Mouse (Mus musculus) lung, adult 2 months (tissue): ENCODE measurements at regions not wholly inside any gene's neighbourhood (a gene's known extent, or its start where the extent isn't known, plus 50 kb on each side); places are given as distances from the start of the nearest gene placed in this dataset.
A peak's percentile ranks its signal among the peaks of the same experiment; 100 is the strongest.

Source experiments
- DNase-seq: peaks from one replicate; pipeline ENCODE4 v3.0.0; 2022
- H3K4me1 ChIP-seq: fragments of 200-500 bp; 2 replicates; pipeline ENCODE4 v1.6.1; 2011; ENCODE audit warnings: low read length; ENCODE audit not compliant: control insufficient read depth, insufficient read depth
- H3K4me3 ChIP-seq: fragments of 200-500 bp; replicated peaks from 2 replicates; pipeline ENCODE3; 2011; ENCODE audit warnings: low read depth, mild to moderate bottlenecking, control low read depth, low read length; ENCODE audit errors: extremely low read depth
- CTCF ChIP-seq: fragments of 200-500 bp; IDR thresholded peaks from 2 replicates; pipeline ENCODE4 v1.5.1; 2011; ENCODE audit warnings: mild to moderate bottlenecking, low read length, control low read depth; ENCODE audit not compliant: insufficient read depth
- POLR2A ChIP-seq: fragments of 200-500 bp; IDR thresholded peaks from 2 replicates; pipeline ENCODE4 v1.6.1; 2011; ENCODE audit warnings: low read depth, mild to moderate bottlenecking, control low read depth, low read length, borderline replicate concordance; ENCODE audit errors: extremely low read depth
- WGBS: fragments of 180-500 bp; shearing (Covaris S2); methylation state at CpG from one replicate; pipeline ENCODE4 v1.1.7; 2018; 5-methylcytosine and 5-hydroxymethylcytosine counted together

DNA sequence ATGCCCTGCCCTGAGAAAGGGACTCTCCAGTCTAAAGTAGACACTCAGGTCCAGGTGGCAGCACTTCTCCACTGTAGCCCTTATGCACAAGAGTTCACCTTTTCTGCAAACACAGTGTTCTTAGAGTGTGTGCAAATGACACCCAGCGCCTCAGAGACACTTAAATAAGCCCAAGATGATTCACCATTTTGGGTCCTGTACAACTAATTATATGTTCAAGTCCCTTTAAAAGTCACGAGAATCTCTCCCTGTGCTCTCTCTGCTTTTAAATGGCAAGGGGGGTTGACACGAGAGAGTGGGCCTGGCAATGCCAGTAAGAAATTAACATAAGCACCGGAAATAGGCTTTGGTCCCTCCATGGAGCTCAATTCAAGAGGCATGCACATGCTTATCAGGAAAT lies 299.0 kb downstream of the Dhx15 start:
- TF ChIP-seq POLR2A: no peak
- TF ChIP-seq CTCF: no peak
- no peak for DNase-seq
- WGBS: 63% methylated on average over 4 of the region's 4 CpGs
- no peak overlapping the region for H3K4me3 ChIP-seq
- H3K4me1 ChIP-seq: no peaks in the 10 kb centered on the region

GRCm38 (mm10) chr5:51888404-51888803 lies 301.9 kb downstream of the Dhx15 start:
- Histone ChIP-seq H3K4me3 (no peak overlapping the region), H3K4me1 (no peaks in the 10 kb centered on the region)
- no peak for DNase-seq
- TF ChIP-seq CTCF (no peak), POLR2A (no peak)
- WGBS: 79% methylated on average over 7 of the region's 7 CpGs

DNA sequence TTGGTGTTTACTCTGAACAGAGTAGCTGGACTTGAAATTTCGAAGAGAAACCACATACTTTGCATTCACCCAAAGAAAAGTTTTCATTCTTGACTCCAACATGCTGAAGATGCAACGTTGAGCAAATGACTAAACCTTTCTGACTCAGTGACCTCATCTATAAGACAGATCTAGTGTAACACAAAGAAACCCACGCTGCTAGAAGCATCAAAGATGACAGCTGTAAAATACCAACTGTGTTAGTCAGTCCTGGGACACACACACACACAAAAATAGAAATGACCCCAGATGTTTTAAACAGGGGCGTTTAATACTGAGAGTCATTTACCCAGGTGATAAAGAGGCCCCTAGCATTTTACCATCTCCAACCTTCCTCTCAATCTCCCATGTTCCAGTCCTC lies 307.7 kb downstream of the Dhx15 start:
- WGBS: 54% methylated on average over 4 of the region's 4 CpGs
- no peak overlapping the region for H3K4me3 ChIP-seq
- TF ChIP-seq CTCF (no peak), POLR2A (no peak)
- H3K4me1 ChIP-seq: no peaks in the 10 kb centered on the region
- no peak for DNase-seq

DNA sequence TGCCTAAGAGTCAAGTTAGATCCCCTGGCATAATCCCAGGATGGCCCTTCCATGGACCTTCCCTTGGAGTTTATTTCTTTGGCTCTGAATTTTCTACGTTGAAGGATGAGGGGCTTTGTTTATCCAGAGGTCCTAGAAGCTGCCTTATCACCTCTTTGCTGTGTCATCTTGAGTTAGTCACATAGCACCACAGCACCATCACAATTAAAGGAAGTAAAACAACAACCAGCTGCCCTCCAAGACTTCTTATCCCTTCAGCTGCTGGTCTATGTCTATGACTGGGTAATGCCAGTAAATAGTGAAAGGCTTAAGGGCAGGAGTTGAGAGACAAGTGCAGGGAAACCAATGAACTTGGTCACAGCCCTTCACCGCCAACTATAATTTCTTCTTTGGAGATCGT lies 308.1 kb downstream of the Dhx15 start:
- 62% methylated on average over 3 of the region's 3 CpGs for WGBS
- no peak overlapping the region for H3K4me3 ChIP-seq
- H3K4me1 ChIP-seq: no peaks in the 10 kb centered on the region
- TF ChIP-seq POLR2A (no peak), CTCF (no peak)
- no peak for DNase-seq

DNA sequence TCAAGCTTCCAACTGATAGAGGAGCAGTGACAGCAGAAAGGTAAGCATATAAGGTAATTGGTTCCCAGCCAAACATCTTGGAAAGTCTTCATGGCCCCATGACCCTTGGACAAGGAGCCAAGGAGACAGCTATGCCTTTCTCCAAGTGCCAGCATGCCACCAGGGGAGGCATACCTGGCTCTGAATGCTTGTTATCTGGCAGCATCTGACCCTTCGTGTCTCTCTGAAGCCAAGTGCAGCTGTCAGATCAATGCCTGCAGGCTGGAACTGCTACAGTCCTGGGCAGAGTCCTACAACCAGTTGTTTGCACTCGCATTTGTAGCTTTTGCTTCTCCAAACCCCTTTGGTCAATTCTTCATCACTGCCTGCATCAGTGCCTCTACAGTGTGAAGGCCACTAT lies 309.3 kb upstream of the Ppargc1a start:
- H3K4me3 ChIP-seq: no peak overlapping the region
- DNase-seq: no peak
- no peak for TF ChIP-seq POLR2A
- no peak for TF ChIP-seq CTCF
- no peaks in the 10 kb centered on the region for H3K4me1 ChIP-seq
- WGBS: 86% methylated on average over 2 of the region's 2 CpGs

- no peak for TF ChIP-seq POLR2A
- no peak for TF ChIP-seq CTCF
- WGBS: 52% methylated on average over 5 of the region's 5 CpGs
- DNase-seq: no peak
- Histone ChIP-seq H3K4me3 (no peak overlapping the region), H3K4me1 (no peaks in the 10 kb centered on the region)
Measured at GRCm38 (mm10) chr5:51873571-51873970, 306.0 kb upstream of the Ppargc1a start.

GRCm38 (mm10) chr5:51871735-51872134 lies 304.2 kb upstream of the Ppargc1a start:
- H3K4me3 ChIP-seq: no peak overlapping the region
- WGBS: 95% methylated on average over 12 of the region's 12 CpGs
- TF ChIP-seq POLR2A (no peak), CTCF (no peak)
- no peaks in the 10 kb centered on the region for H3K4me1 ChIP-seq
- no peak for DNase-seq

DNA sequence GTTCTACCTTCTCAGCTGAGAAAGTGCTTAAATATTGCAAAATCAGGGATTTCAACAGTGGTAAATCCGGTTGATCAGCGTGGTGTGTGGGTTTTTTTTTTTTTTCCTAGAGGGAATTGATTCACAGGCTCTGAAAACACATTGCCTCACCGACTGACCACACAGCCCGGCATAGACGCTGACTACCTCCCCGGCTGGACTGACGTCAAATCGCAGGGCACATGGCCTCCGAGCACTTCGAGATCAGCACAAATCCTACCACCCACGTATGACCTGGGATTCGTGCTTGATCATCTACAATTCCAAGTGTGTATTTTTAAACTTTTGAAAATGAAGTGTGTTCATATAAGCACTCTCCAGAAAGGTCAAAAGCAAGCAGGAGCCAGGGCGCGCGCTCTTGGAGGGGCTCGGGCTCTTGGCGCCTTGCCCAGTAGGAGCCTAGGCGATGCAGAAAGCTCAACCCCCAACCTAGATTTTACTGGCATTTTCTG lies 300.7 kb upstream of the Ppargc1a start:
- Histone ChIP-seq H3K4me1 (no peaks in the 10 kb centered on the region), H3K4me3 (no peak overlapping the region)
- 46% methylated on average over 18 of the region's 18 CpGs for WGBS
- TF ChIP-seq POLR2A (no peak), CTCF (no peak)
- DNase-seq: peak; percentile 26

DNA sequence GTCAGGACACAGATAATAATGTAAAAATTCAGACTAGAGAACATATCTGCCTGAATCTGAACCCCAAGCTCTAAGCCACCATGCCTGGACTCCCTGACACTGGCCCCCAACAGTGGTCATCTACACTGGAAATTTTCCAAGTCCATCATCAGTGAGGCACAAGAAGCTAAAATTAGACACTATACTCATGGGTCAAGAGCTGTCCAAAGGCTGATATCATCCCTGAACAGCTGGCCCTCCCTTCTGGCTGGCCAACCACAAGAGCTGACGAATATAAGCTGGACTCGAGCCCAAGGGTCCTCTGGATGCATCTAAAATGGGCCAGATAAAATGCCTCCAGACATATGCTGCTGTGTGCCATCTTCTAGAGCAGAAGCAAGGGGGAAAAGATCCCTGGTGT lies 298.5 kb upstream of the Ppargc1a start:
- H3K4me1 ChIP-seq: no peaks in the 10 kb centered on the region
- TF ChIP-seq CTCF (no peak), POLR2A (no peak)
- H3K4me3 ChIP-seq: no peak overlapping the region
- 43% methylated on average over 2 of the region's 2 CpGs for WGBS
- DNase-seq: no peak

GRCm38 (mm10) chr5:51860496-51860895 lies 293.0 kb upstream of the Ppargc1a start:
- 83% methylated on average over 5 of the region's 5 CpGs for WGBS
- TF ChIP-seq CTCF (no peak), POLR2A (no peak)
- no peak for DNase-seq
- Histone ChIP-seq H3K4me3 (no peak overlapping the region), H3K4me1 (no peaks in the 10 kb centered on the region)
